Mouse (Mus musculus): ENCODE data around the gene Cd300lf. TPM values are rescaled to one million over a fixed set of nuclear protein-coding genes. Genes with fewer than 3 reads are reported as not detected.

The Cd300lf gene
- polyA plus RNA-seq, 1 experiment from 2014 or later = 1.0 TPM

GRCm38 (mm10) chr11:115129508-115130126 lies 4.2 kb downstream of the Cd300lf start:
- no peak overlapping the region for H3K4me2 ChIP-seq (ENCODE audit: low read length)
- ATAC-seq (replicated peaks; ENCODE audit: low FRiP score, low TSS enrichment, low read depth) = no peak
- 86% methylated on average over 13 of the region's 13 CpGs for WGBS
- no peak for DNase-seq (ENCODE audit: low spot score)
- no peak overlapping the region for H3K9ac ChIP-seq (ENCODE audit: low read length)
- H3K27ac ChIP-seq (ENCODE audit: low read depth) = no peak overlapping the region
- no peaks in the 10 kb centered on the region for H3K9me3 ChIP-seq (ENCODE audit: control insufficient read depth, low read length)
- no peak overlapping the region for H3K4me3 ChIP-seq (ENCODE audit: low read depth, low read length)
- no peaks in the 10 kb centered on the region for H3K4me1 ChIP-seq (replicated peaks; ENCODE audit: control insufficient read depth, insufficient read depth, low read length)
- no peaks in the 10 kb centered on the region for H3K27me3 ChIP-seq (replicated peaks; ENCODE audit: control insufficient read depth, insufficient read depth, low read length)
- H3K36me3 ChIP-seq (ENCODE audit: control insufficient read depth, insufficient read depth, low read length) = no peaks in the 10 kb centered on the region

- ATAC-seq (replicated peaks; ENCODE audit: low FRiP score, low TSS enrichment, low read depth) (no peak), DNase-seq (ENCODE audit: low spot score) (no peak)
- H3K27me3 ChIP-seq (replicated peaks; ENCODE audit: control insufficient read depth, insufficient read depth, low read length) = no peaks in the 10 kb centered on the region
- H3K4me3 ChIP-seq (ENCODE audit: low read depth, low read length) = no peak overlapping the region
- H3K4me2 ChIP-seq (ENCODE audit: low read length) = no peak overlapping the region
- no peak overlapping the region for H3K27ac ChIP-seq (ENCODE audit: low read depth)
- H3K9ac ChIP-seq (ENCODE audit: low read length) = no peak overlapping the region
- H3K36me3 ChIP-seq (ENCODE audit: control insufficient read depth, insufficient read depth, low read length) = no peaks in the 10 kb centered on the region
- no peaks in the 10 kb centered on the region for H3K4me1 ChIP-seq (replicated peaks; ENCODE audit: control insufficient read depth, insufficient read depth, low read length)
- WGBS = 81% methylated on average over 4 of the region's 4 CpGs
- no peaks in the 10 kb centered on the region for H3K9me3 ChIP-seq (ENCODE audit: control insufficient read depth, low read length)
Observed at GRCm38 (mm10) chr11:115128483-115128882, 5.3 kb downstream of the Cd300lf start.

GRCm38 (mm10) chr11:115119409-115119808 lies 14.4 kb downstream of the Cd300lf start:
- WGBS = 67% methylated on average over 9 of the region's 9 CpGs
- H3K4me2 ChIP-seq (ENCODE audit: low read length) = no peak overlapping the region
- H3K27ac ChIP-seq (ENCODE audit: low read depth) = no peak overlapping the region
- H3K9me3 ChIP-seq (ENCODE audit: control insufficient read depth, low read length) = no peaks in the 10 kb centered on the region
- no peaks in the 10 kb centered on the region for H3K27me3 ChIP-seq (replicated peaks; ENCODE audit: control insufficient read depth, insufficient read depth, low read length)
- no peak overlapping the region for H3K9ac ChIP-seq (ENCODE audit: low read length)
- no peak overlapping the region for H3K4me3 ChIP-seq (ENCODE audit: low read depth, low read length)
- DNase-seq (ENCODE audit: low spot score) (no peak), ATAC-seq (replicated peaks; ENCODE audit: low FRiP score, low TSS enrichment, low read depth) (no peak)
- H3K36me3 ChIP-seq (ENCODE audit: control insufficient read depth, insufficient read depth, low read length) = no peaks in the 10 kb centered on the region
- H3K4me1 ChIP-seq (replicated peaks; ENCODE audit: control insufficient read depth, insufficient read depth, low read length) = no peaks in the 10 kb centered on the region

- 30% methylated on average over 3 of the region's 3 CpGs for WGBS
- H3K36me3 ChIP-seq (ENCODE audit: control insufficient read depth, insufficient read depth, low read length) = no peaks in the 10 kb centered on the region
- H3K4me3 ChIP-seq (ENCODE audit: low read depth, low read length) = no peak overlapping the region
- DNase-seq (ENCODE audit: low spot score) (no peak), ATAC-seq (replicated peaks; ENCODE audit: low FRiP score, low TSS enrichment, low read depth) (no peak)
- no peaks in the 10 kb centered on the region; the same call in 1 of the 2 replicates for H3K4me1 ChIP-seq (replicated peaks; ENCODE audit: control insufficient read depth, insufficient read depth, low read length)
- H3K9me3 ChIP-seq (ENCODE audit: control insufficient read depth, low read length) = no peaks in the 10 kb centered on the region
- H3K27ac ChIP-seq (ENCODE audit: low read depth) = no peak overlapping the region
- H3K9ac ChIP-seq (ENCODE audit: low read length) = no peak overlapping the region
- H3K4me2 ChIP-seq (ENCODE audit: low read length) = no peak overlapping the region
- no peaks in the 10 kb centered on the region for H3K27me3 ChIP-seq (replicated peaks; ENCODE audit: control insufficient read depth, insufficient read depth, low read length)
Observed at GRCm38 (mm10) chr11:115112196-115112595, 21.6 kb downstream of the Cd300lf start.

DNA sequence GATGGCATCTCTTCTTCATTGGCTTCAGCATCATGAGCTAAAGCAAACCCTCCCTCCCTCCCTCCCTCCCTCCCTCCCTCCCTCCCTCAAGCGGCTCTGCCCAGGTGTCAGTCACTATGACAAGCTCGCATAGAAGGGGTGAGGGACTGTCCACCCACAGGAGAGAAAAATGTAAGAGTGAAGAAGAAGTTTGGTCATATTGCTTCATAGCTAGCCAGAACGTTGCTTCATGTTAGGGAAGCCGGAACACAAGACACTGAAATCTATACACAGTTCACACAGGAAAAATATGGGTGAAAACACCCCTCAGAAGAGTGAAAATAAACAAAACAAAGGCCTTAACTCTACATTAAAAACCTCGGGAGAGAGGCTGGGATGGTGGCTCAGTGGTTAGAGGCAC lies 23.5 kb downstream of the Cd300lf start:
- ATAC-seq (replicated peaks; ENCODE audit: low FRiP score, low TSS enrichment, low read depth) (no peak), DNase-seq (ENCODE audit: low spot score) (no peak)
- H3K36me3 ChIP-seq (ENCODE audit: control insufficient read depth, insufficient read depth, low read length) = no peaks in the 10 kb centered on the region
- H3K4me1 ChIP-seq (replicated peaks; ENCODE audit: control insufficient read depth, insufficient read depth, low read length) = no peaks in the 10 kb centered on the region; the same call in 1 of the 2 replicates
- H3K27ac ChIP-seq (ENCODE audit: low read depth) = no peak overlapping the region
- no peak overlapping the region for H3K4me3 ChIP-seq (ENCODE audit: low read depth, low read length)
- WGBS = 76% methylated on average over 4 of the region's 5 CpGs
- H3K4me2 ChIP-seq (ENCODE audit: low read length) = no peak overlapping the region
- no peaks in the 10 kb centered on the region for H3K27me3 ChIP-seq (replicated peaks; ENCODE audit: control insufficient read depth, insufficient read depth, low read length)
- H3K9me3 ChIP-seq (ENCODE audit: control insufficient read depth, low read length) = no peaks in the 10 kb centered on the region
- H3K9ac ChIP-seq (ENCODE audit: low read length) = no peak overlapping the region

DNA sequence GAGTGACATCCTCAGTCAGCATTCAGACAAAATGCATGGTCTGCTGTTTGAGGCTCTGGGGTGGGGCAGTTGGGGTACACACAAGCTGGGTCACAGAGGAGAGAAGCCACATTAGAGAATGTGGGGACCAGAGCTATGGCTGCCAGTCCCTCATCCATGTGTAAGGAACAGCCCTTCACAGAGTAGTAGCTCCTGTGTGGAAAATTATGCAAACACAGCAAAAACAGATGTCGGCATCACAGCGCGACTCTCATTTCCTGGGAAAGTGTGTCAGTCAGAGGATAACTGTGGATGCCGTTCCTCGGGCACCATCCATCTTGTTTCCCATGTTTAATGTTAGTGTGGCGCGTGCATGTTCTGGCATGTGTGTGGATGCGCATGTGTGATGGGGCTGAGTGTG lies 25.6 kb downstream of the Cd300lf start:
- no peaks in the 10 kb centered on the region for H3K36me3 ChIP-seq (ENCODE audit: control insufficient read depth, insufficient read depth, low read length)
- ATAC-seq (replicated peaks; ENCODE audit: low FRiP score, low TSS enrichment, low read depth) (no peak), DNase-seq (ENCODE audit: low spot score) (no peak)
- 85% methylated on average over 8 of the region's 8 CpGs for WGBS
- H3K4me3 ChIP-seq (ENCODE audit: low read depth, low read length) = no peak overlapping the region
- H3K4me2 ChIP-seq (ENCODE audit: low read length) = no peak overlapping the region
- H3K4me1 ChIP-seq (replicated peaks; ENCODE audit: control insufficient read depth, insufficient read depth, low read length) = no peaks in the 10 kb centered on the region; the same call in 1 of the 2 replicates
- no peaks in the 10 kb centered on the region for H3K27me3 ChIP-seq (replicated peaks; ENCODE audit: control insufficient read depth, insufficient read depth, low read length)
- no peak overlapping the region for H3K27ac ChIP-seq (ENCODE audit: low read depth)
- no peaks in the 10 kb centered on the region for H3K9me3 ChIP-seq (ENCODE audit: control insufficient read depth, low read length)
- H3K9ac ChIP-seq (ENCODE audit: low read length) = no peak overlapping the region

- no peak for DNase-seq (ENCODE audit: low spot score)
- no peak overlapping the region for H3K4me3 ChIP-seq (ENCODE audit: low read depth, low read length)
- no peaks in the 10 kb centered on the region for H3K36me3 ChIP-seq (ENCODE audit: control insufficient read depth, insufficient read depth, low read length)
- no peak overlapping the region for H3K9ac ChIP-seq (ENCODE audit: low read length)
- H3K4me1 ChIP-seq (replicated peaks; ENCODE audit: control insufficient read depth, insufficient read depth, low read length) = no peaks in the 10 kb centered on the region; the same call in 1 of the 2 replicates
- no peaks in the 10 kb centered on the region for H3K9me3 ChIP-seq (ENCODE audit: control insufficient read depth, low read length)
- ATAC-seq (replicated peaks; ENCODE audit: low FRiP score, low TSS enrichment, low read depth) = no peak
- H3K27ac ChIP-seq (ENCODE audit: low read depth) = no peak overlapping the region
- no peaks in the 10 kb centered on the region for H3K27me3 ChIP-seq (replicated peaks; ENCODE audit: control insufficient read depth, insufficient read depth, low read length)
- WGBS = 32% methylated on average over 4 of the region's 4 CpGs
- H3K4me2 ChIP-seq (ENCODE audit: low read length) = no peak overlapping the region
Observed at GRCm38 (mm10) chr11:115107403-115107916, 26.3 kb downstream of the Cd300lf start.

- no peak for ATAC-seq (replicated peaks; ENCODE audit: low FRiP score, low TSS enrichment, low read depth)
- 90% methylated on average over 2 of the region's 2 CpGs for WGBS
- no peak for DNase-seq (ENCODE audit: low spot score)
- H3K4me3 ChIP-seq (ENCODE audit: low read depth, low read length) = no peak overlapping the region
- no peaks in the 10 kb centered on the region; the same call in 1 of the 2 replicates for H3K4me1 ChIP-seq (replicated peaks; ENCODE audit: control insufficient read depth, insufficient read depth, low read length)
- no peak overlapping the region for H3K27ac ChIP-seq (ENCODE audit: low read depth)
- H3K4me2 ChIP-seq (ENCODE audit: low read length) = no peak overlapping the region
- H3K9ac ChIP-seq (ENCODE audit: low read length) = no peak overlapping the region
- no peaks in the 10 kb centered on the region for H3K27me3 ChIP-seq (replicated peaks; ENCODE audit: control insufficient read depth, insufficient read depth, low read length)
- no peaks in the 10 kb centered on the region for H3K9me3 ChIP-seq (ENCODE audit: control insufficient read depth, low read length)
- H3K36me3 ChIP-seq (ENCODE audit: control insufficient read depth, insufficient read depth, low read length) = no peaks in the 10 kb centered on the region
Observed at GRCm38 (mm10) chr11:115106638-115107037, 27.2 kb downstream of the Cd300lf start.
